Mouse (Mus musculus) thymus, adult 2 months (tissue): ENCODE data around the gene Anapc5. TPM values are rescaled to one million over a fixed set of nuclear protein-coding genes. Genes with fewer than 3 reads are reported as not detected.

Experiments used
- DNase-seq: peaks from one replicate; pipeline ENCODE4 v3.0.0; 2021
- H3K27ac ChIP-seq: fragments of 200-500 bp; 2 replicates; pipeline ENCODE4 v1.5.1; 2012; ENCODE audit warnings: low read length, control low read depth; ENCODE audit not compliant: control insufficient read depth, insufficient read depth
- H3K27me3 ChIP-seq: fragments of 200-500 bp; 2 replicates; pipeline ENCODE4 v1.6.1; 2012; ENCODE audit warnings: mild to moderate bottlenecking, low read length, moderate library complexity, mixed read lengths; ENCODE audit not compliant: control insufficient read depth, insufficient read depth
- H3K36me3 ChIP-seq: fragments of 200-500 bp; 2 replicates; pipeline ENCODE4 v1.6.1; 2012; ENCODE audit warnings: mild to moderate bottlenecking, low read length, moderate library complexity; ENCODE audit not compliant: control insufficient read depth, insufficient read depth
- H3K4me1 ChIP-seq: fragments of 200-500 bp; replicated peaks from 2 replicates; pipeline ENCODE4 v1.6.1; 2012; ENCODE audit warnings: low read length; ENCODE audit not compliant: control insufficient read depth, insufficient read depth
- H3K4me3 ChIP-seq: fragments of 200-500 bp; 2 replicates; pipeline ENCODE4 v1.5.1; 2012; ENCODE audit warnings: mild to moderate bottlenecking, low read length, control low read depth, moderate library complexity; ENCODE audit not compliant: control insufficient read depth, insufficient read depth
- CTCF ChIP-seq: fragments of 200-500 bp; IDR thresholded peaks from 2 replicates; pipeline ENCODE4 v1.5.1; 2012; ENCODE audit warnings: mild to moderate bottlenecking, control low read depth, low read length, moderate library complexity, borderline replicate concordance; ENCODE audit not compliant: control insufficient read depth, poor library complexity, insufficient read depth; ENCODE audit errors: extremely low read depth
- POLR2A ChIP-seq: fragments of 200-500 bp; IDR thresholded peaks from 2 replicates; pipeline ENCODE4 v1.6.1; 2012; ENCODE audit warnings: mild to moderate bottlenecking, low read length, control low read depth, moderate library complexity; ENCODE audit not compliant: control insufficient read depth, poor library complexity, insufficient read depth; ENCODE audit errors: extremely low read depth
- WGBS: fragments of 180-500 bp; shearing (Covaris S2); methylation state at CpG from one replicate; pipeline ENCODE4 v1.1.7; 2018; 5-methylcytosine and 5-hydroxymethylcytosine counted together
- polyA plus RNA-seq: library from polyadenylated mRNA; depleted of rRNA; stranded (reverse); fragments of >200 nt; gene quantifications from 2 replicates; pipeline ENCODE4 v1.2.3, GENCODE M21; 2012; rRNA removed

Anapc5 gene
- 463 and 489 TPM in 2 replicates for polyA plus RNA-seq

DNA sequence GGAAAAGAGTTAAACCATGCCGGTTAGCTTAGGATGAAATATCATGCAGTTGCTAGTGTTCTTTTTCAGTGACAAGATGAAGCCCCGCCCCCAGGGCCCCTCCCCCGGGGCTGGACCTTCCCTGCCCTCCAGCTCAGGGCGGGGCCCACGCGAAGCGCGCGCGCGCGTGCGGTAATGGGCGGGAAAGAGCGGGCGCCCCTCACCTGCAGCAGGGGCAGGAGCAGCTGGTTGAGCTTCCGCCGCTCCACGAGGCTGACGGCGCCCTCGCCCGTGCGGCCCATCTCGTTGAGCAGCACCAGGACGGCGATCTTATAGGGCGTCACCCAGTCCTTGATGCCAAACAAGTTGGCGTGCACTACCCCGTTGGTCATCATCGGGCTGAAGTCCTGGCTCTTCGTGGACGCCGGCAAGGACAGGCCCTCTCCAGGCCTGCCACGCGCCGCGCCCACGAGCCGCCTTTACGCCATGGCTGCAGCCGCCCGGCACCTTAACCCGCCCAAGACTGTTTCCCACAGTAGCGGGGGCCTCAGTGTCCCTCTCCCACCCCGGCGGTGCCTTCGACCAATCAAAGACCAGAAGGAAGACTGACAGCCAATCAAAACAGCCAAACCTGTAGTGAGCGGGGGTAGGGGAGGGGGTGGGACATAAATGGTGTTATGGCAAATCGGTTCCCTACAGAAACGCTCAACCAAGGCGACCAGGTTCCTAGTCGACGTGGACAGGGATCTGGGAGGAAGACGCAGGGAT lies at the start of gene Anapc5:
Gene Anapc5, minus strand, starts transcription at position 563 of the 747 bp plus-strand sequence.
- WGBS: under 1% methylated on average over 55 of the region's 55 CpGs
- H3K27me3 ChIP-seq: no peaks in the 10 kb centered on the region
- peak within 1 kb of the TSS; percentile 62 for H3K4me3 ChIP-seq
- peak within 1 kb of the TSS; percentile 76 for H3K27ac ChIP-seq
- peaks cover 26% of the 10 kb centered on the region for H3K36me3 ChIP-seq
- H3K4me1 ChIP-seq: peaks cover 20% of the 10 kb centered on the region
- DNase-seq: peak; percentile 93
- TF ChIP-seq POLR2A: peak; percentile 97
- no peak for TF ChIP-seq CTCF

DNA sequence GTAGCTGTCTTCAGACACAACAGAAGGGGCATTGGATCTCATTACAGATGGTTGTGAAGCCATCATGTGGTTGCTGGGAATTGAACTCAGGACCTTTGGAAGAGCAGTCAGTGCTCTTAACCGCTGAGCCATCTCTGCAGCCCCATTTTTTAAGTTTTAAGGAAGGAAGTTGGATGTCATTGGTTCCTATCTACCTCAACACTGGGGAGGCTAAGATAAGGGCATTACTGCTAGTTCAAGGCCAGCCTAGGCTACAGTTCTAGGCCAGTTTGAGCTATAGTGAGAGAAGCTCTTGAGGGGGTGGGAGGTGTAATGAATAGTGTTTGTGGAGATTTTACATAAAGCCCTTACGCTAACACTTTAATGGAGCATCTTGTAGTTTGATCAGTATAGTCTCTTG lies 41.9 kb upstream of the Anapc5 start:
- TF ChIP-seq CTCF (no peak), POLR2A (no peak)
- Histone ChIP-seq H3K36me3 (peaks cover 50% of the 10 kb centered on the region), H3K4me3 (no peak overlapping the region), H3K27ac (no peak overlapping the region), H3K4me1 (no peaks in the 10 kb centered on the region), H3K27me3 (no peaks in the 10 kb centered on the region)
- no peak for DNase-seq
- 96% methylated on average over 2 of the region's 2 CpGs for WGBS

DNA sequence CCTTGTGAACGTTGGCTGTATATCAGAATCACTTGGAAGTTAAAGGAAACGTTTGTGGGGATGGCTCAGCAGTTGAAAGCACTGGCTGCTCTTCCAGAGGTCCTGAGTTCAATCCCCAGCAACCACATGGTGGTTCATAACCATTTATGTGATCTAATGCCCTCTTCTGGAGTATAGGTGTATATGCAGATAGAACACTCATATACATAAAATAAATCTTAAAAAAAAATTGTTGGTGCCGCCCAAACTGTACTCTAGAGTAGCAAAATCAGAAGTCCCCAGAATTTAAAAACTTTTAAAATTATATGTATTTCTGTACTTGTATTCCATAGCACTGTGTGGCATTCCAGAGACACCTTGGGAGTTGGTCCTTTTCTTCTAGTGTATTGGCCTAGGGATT lies 34.7 kb upstream of the Anapc5 start:
- no peak for DNase-seq
- 64% methylated on average over 3 of the region's 3 CpGs for WGBS
- H3K27ac ChIP-seq: no peak overlapping the region

DNA sequence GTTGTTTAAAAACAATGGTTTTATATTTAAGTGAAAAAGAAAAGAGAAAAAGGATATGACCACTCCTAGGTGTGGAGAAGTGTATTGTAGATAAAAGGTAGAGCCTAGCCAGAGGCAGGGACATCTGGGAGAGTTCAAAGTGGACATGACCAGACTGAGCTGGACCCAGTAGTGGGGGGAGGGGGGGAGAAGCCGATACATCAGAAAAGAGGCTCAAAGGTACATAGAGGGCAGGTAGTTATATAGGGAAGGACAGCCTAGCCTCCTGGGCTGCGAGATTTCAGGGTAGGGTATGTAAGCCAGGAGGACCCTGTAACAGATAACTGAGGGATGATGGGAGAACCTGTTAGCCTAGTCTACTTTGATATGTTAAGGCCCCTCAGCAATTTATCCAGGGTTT lies 31.5 kb upstream of the Anapc5 start:
- Histone ChIP-seq H3K27ac (no peak overlapping the region), H3K4me3 (no peak overlapping the region), H3K36me3 (no peaks in the 10 kb centered on the region), H3K4me1 (peaks cover 14% of the 10 kb centered on the region), H3K27me3 (no peaks in the 10 kb centered on the region)
- DNase-seq: no peak
- TF ChIP-seq POLR2A (no peak), CTCF (no peak)
- 97% methylated on average over 2 of the region's 2 CpGs for WGBS

More for the DNA sequence above, 34.7 kb upstream of the Anapc5 start:
- Histone ChIP-seq H3K27me3 (no peaks in the 10 kb centered on the region), H3K4me1 (peaks cover 5% of the 10 kb centered on the region), H3K36me3 (no peaks in the 10 kb centered on the region), H3K4me3 (no peak overlapping the region)
- no peak for TF ChIP-seq CTCF

DNA sequence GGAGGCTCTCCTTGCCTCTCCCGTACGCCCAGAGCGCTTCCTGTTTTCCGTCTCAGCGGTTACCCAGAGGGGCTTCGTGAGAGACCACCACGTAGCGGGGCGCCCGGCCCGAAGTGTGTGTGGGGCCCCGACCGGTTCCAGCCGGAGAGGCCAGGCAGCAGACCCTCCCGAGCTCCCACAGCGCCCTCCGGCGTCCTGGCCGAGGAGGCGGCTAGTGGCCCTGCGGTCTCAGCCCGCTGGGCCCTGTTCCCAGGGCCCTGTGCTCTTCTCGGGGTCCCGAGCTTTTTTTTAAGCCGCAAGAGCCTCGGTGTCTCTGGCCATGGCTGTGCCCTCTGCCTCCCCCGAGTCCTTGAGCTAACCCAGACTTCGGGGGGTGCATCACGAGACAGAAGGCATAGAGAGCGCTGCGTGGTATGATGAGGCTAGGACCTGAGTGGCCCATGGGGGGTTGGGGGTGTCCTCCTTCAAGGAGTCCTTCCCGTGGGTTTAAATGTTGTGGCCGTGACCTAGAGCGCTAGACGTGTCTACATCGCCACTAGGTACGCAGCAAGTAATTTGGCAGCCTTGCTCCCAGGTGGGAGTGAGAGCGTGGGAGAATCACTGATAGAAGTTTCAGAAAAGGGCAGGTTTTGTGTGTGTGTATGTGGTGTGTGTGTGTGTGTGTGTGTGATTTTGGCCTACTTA lies 29.3 kb upstream of the Anapc5 start:
- H3K36me3 ChIP-seq: no peaks in the 10 kb centered on the region
- no peak for DNase-seq
- peak overlapping the region; percentile 70 for H3K4me3 ChIP-seq
- peak overlapping the region; percentile 74 for H3K27ac ChIP-seq
- WGBS: 1% methylated on average over 38 of the region's 38 CpGs
- H3K27me3 ChIP-seq: no peaks in the 10 kb centered on the region
- peaks cover 14% of the 10 kb centered on the region for H3K4me1 ChIP-seq
- peak; percentile 57; the same call in 1 of the 2 replicates for TF ChIP-seq CTCF
- TF ChIP-seq POLR2A: no peak

DNA sequence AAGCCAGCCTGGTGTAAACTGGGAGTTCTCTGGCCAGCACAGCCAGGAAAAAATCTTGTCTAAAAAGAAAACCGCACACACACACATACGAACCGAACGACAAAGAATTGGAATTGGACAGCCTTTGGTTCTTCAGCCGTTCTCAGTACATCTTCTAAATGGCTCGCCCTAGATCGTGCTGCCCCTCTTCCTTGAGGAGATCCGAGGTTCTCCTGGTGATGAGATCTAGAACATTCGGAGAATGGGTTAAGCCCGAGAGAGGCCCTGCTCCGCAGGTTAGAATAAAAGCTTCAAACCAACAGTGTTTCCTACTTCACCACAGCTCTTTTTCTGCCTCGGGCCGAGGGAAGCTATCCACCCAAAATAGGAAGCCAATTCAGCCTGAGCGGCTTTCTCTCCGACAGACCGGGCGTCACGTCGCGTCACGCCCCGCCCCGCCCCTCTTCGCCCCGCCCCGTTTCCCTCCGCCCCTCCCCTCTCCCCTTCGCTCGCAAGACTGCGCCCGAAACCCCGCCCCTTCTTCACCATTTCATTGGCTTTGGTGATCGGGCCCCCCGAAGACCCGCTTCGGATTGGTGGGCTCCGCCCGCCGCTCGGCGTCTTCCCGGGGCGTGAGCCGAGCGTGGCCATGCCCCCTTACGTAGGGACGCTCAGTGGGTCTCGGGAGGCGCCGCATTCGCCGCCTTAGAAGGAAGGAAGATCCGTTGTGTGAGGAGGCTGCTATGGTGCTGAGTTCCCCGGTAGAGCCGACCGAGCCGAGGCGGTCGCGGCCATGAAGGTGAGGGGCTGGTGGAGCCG lies 28.6 kb upstream of the Anapc5 start, which contains the start of gene Rnf34:
Gene Rnf34, plus strand, starts transcription at position 528 of the 798 bp plus-strand sequence.
- Histone ChIP-seq H3K4me3 (peak within 1 kb of the TSS; percentile 70), H3K36me3 (no peaks in the 10 kb centered on the region), H3K27ac (peak within 1 kb of the TSS; percentile 81), H3K4me1 (peaks cover 14% of the 10 kb centered on the region), H3K27me3 (no peaks in the 10 kb centered on the region)
- TF ChIP-seq POLR2A (peak; percentile 99), CTCF (no peak)
- peak; percentile 97 for DNase-seq
- WGBS: under 1% methylated on average over 56 of the region's 61 CpGs

DNA sequence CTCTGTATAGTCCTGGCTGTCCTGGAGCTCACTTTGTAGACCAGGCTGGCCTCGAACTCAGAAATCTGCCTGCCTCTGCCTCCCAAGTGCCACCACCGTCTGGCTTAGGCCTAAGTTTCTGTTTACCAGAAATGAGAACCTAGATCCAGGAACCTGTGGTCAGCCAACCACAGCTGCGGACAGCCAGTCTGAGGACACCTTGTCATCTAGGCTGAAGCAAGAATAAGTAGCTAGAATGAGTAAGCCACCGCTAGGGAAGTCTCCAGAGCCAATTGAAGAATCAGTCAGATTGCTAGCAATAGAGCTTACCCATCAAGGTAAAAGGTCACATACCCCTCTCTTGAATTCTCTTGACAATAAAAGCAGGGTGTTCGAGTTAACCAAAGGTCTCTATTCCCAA lies 22.7 kb upstream of the Anapc5 start:
- Histone ChIP-seq H3K27ac (no peak overlapping the region), H3K4me1 (no peaks in the 10 kb centered on the region), H3K36me3 (no peaks in the 10 kb centered on the region), H3K4me3 (no peak overlapping the region), H3K27me3 (no peaks in the 10 kb centered on the region)
- no peak for TF ChIP-seq POLR2A
- no peak for TF ChIP-seq CTCF
- WGBS: 70% methylated on average over 5 of the region's 5 CpGs
- no peak for DNase-seq
